Mouse (Mus musculus) T-helper 17 cell (primary cell): ENCODE results near the gene Gm45711.

Experiments
- in situ Hi-C, 2 experiments: fragments of 300-600 bp; cut with MboI, MseI; formaldehyde crosslinking; loops; 1 replicate in 1 of 2; 2 replicates in 1 of 2; pipeline ENCODE4 v1.15.1; 2025; ENCODE audit warnings: high pct_unique_total_duplicates in 2 of 2

Gm45711 gene

GRCm38 (mm10) chr8:104309441-104310155, at the start of gene Gm45711, which contains the start of gene Cmtm1:
Gene Gm45711 (minus strand): TSS chr8:104310081.
Gene Cmtm1 (minus strand): TSS chr8:104310145.
- in situ Hi-C loops: loop anchor here (5.0 kb wide), 1 partner anchor 42 kb away; no protein-coding TSS in a partner anchor

GRCm38 (mm10) chr8:104358637-104359036, 48.8 kb upstream of the Gm45711 start:
- in situ Hi-C loops: no loop called here

- in situ Hi-C loops: loop anchor here (5.0 kb wide), 2 partner anchors 38 to 53 kb away; no protein-coding TSS in a partner anchor
Measured at GRCm38 (mm10) chr8:104354504-104354903, 44.6 kb upstream of the Gm45711 start.

- in situ Hi-C loops: loop anchor here (5.0 kb wide), 2 partner anchors 39 to 54 kb away; no protein-coding TSS in a partner anchor
Measured at GRCm38 (mm10) chr8:104353186-104353585, 43.3 kb upstream of the Gm45711 start.

GRCm38 (mm10) chr8:104350047-104350446, 40.2 kb upstream of the Gm45711 start:
- in situ Hi-C loops: loop anchor here (5.0 kb wide), 2 partner anchors 42 to 57 kb away; no protein-coding TSS in a partner anchor

GRCm38 (mm10) chr8:104348971-104349370, 39.1 kb upstream of the Gm45711 start:
- in situ Hi-C loops: loop anchor here in 1 of 2 experiments (10.0 kb wide), 1 partner anchor 226 kb away; no protein-coding TSS in a partner anchor

GRCm38 (mm10) chr8:104346706-104347105, 36.8 kb upstream of the Gm45711 start:
- in situ Hi-C loops: loop anchor here in 1 of 2 experiments (10.0 kb wide), 1 partner anchor 228 kb away; no protein-coding TSS in a partner anchor

- in situ Hi-C loops: loop anchor here in 1 of 2 experiments (5.0 to 10.0 kb wide), 3 partner anchors 97 to 230 kb away; partner anchors contain the start of genes Dync1li2 and Tk2
Measured at GRCm38 (mm10) chr8:104344622-104345021, 34.7 kb upstream of the Gm45711 start.

- in situ Hi-C loops: loop anchor here in 1 of 2 experiments (5.0 to 10.0 kb wide), 3 partner anchors 97 to 231 kb away; partner anchors contain the start of genes Dync1li2 and Tk2
Measured at GRCm38 (mm10) chr8:104343957-104344356, 34.1 kb upstream of the Gm45711 start.

- in situ Hi-C loops: loop anchor here in 1 of 2 experiments (5.0 to 10.0 kb wide), 3 partner anchors 95 to 232 kb away; partner anchors contain the start of genes Dync1li2 and Tk2
Measured at GRCm38 (mm10) chr8:104342426-104342825, 32.5 kb upstream of the Gm45711 start.

- in situ Hi-C loops: loop anchor here in 1 of 2 experiments (5.0 to 10.0 kb wide), 3 partner anchors 94 to 233 kb away; partner anchors contain the start of genes Dync1li2 and Tk2
Measured at GRCm38 (mm10) chr8:104341678-104342077, 31.8 kb upstream of the Gm45711 start.

- in situ Hi-C loops: loop anchor here in 1 of 2 experiments (5.0 to 10.0 kb wide), 3 partner anchors 94 to 234 kb away; partner anchors contain the start of genes Dync1li2 and Tk2
Measured at GRCm38 (mm10) chr8:104341106-104341561, 31.3 kb upstream of the Gm45711 start.

GRCm38 (mm10) chr8:104340233-104341105, 30.6 kb upstream of the Gm45711 start:
- in situ Hi-C loops: loop anchor here in 1 of 2 experiments (5.0 to 10.0 kb wide), 3 partner anchors 93 to 234 kb away; partner anchors contain the start of genes Dync1li2 and Tk2

GRCm38 (mm10) chr8:104339983-104340232, 30.0 kb upstream of the Gm45711 start:
- in situ Hi-C loops: loop anchor here in 1 of 2 experiments (5.0 to 10.0 kb wide), 3 partner anchors 93 to 235 kb away; partner anchors contain the start of genes Dync1li2 and Tk2

- in situ Hi-C loops: no loop called here
Measured at GRCm38 (mm10) chr8:104339229-104339982, 29.5 kb upstream of the Gm45711 start, which contains the start of gene Cmtm3. Gene Cmtm3 (plus strand): TSS chr8:104339410.

GRCm38 (mm10) chr8:104337890-104338289, 28.0 kb upstream of the Gm45711 start:
- in situ Hi-C loops: no loop called here

GRCm38 (mm10) chr8:104336806-104337205, 26.9 kb upstream of the Gm45711 start:
- in situ Hi-C loops: no loop called here

- in situ Hi-C loops: no loop called here
Measured at GRCm38 (mm10) chr8:104334196-104334595, 24.3 kb upstream of the Gm45711 start.

- in situ Hi-C loops: no loop called here
Measured at GRCm38 (mm10) chr8:104333786-104334185, 23.9 kb upstream of the Gm45711 start.
